Mouse (Mus musculus) urinary bladder, adult 2 months (tissue): ENCODE measurements around the gene Ptprg. TPM values are rescaled to one million over a fixed set of nuclear protein-coding genes. Genes with fewer than 3 reads are reported as not detected.
"Not testable (repeated sequence)": the region's sequence is repeated elsewhere in the genome, so short reads cannot be mapped to it uniquely, and the experiment has no call there.

Experiments
- DNase-seq: peaks from one replicate; pipeline ENCODE4 v3.0.0; 2022; ENCODE audit warnings: low spot score
- polyA plus RNA-seq: library from polyadenylated mRNA; depleted of rRNA; stranded (reverse); fragments of >200 nt; gene quantifications from 2 replicates; pipeline ENCODE4 v1.2.3, GENCODE M21; 2012

The Ptprg gene
- polyA plus RNA-seq, 1 experiment = 11.6 TPM

DNA sequence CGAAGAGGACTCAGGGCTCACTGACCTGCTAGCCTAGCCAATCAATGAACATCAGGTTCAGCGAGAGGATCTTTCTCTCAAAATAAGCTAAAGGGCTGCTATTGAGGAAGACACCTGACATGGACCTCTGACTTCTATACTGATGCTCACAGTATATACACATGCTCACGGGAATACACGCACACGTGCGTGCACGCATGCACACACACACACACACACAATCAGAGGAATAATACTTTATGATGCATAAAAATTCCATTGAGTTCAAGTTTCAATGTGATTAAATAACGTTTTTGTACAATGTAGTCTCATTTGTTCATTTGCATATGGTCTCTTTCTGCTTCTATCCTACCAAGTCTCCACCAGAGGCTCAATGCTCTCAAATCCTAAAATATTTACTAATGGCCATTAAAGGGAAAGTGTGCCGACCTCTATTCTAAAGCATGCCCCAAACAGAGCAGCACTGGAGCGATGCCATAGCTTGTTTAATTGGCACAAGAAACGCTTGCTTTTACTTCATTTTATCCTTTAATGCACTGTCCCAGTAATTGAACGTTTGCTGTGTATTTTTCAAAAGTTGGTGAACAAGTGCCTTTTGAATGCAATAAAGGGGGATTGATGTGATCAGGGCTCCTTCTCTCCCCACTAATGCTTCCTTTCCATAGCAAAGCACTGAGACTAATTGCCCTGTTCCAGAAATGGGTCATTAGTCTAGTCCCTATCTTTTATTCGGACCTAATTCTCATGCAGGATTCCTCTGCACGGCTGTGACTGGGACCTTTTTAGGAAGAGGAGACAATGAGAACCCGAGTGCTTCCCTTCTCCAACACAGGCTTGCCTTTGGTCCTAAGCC, 407.2 kb downstream of the Ptprg start:
- no peak for DNase-seq

DNA sequence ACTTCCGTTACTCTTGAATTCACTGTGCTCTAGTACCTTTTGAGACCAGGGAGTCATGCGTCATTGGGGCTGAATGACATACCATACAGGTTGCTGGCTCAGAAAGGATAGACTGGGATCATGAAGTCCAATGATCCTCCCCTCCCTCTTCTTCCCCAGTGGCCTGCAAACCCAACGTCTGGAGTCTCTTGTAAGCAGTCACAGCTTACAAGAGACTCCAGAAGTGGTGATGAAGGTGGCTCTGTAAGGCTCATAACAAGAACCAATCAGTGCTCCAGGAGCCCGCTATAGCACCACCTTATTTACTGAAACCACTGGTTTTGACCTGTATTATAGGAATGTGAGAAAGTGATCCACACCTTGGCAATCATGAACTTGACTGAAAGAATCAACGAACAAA, 408.8 kb downstream of the Ptprg start:
- DNase-seq = no peak

DNA sequence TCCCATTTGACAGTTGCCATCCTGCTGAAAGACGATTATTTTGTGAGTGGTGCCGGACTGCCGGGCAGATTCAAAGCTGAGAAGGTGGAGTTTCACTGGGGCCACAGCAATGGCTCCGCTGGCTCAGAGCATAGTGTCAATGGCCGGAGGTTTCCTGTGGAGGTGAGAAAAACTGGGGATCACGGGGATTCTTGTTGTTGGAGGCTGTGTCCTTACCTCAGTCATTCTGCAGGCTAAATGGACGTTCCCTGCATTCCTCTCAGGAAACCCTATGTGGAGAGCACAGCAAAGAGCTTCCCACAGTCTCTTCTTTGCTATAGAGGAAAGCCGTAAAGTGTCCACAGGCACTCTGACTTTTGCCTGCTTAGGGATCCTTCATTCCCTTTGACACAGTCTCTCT, 409.2 kb downstream of the Ptprg start:
- DNase-seq = no peak

DNA sequence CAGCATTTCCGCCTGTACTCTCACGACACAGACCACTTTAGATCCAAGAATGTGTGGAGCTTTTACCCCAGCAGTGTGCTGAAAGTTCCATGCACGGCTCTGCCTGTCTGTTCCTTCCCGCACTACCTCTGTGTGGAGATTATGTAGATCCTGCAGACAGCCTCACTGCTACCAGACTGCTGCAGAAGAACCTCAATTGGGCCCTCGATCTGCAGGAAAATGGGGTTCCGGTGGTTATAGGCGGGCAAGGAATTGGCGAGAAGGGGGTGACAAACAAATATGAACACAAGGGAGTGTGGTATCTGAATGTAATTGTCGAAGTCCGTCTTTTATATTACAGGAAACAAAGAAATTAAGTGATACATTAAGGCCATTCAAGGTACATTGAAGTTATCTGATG, 410.5 kb downstream of the Ptprg start:
- DNase-seq = no peak

DNA sequence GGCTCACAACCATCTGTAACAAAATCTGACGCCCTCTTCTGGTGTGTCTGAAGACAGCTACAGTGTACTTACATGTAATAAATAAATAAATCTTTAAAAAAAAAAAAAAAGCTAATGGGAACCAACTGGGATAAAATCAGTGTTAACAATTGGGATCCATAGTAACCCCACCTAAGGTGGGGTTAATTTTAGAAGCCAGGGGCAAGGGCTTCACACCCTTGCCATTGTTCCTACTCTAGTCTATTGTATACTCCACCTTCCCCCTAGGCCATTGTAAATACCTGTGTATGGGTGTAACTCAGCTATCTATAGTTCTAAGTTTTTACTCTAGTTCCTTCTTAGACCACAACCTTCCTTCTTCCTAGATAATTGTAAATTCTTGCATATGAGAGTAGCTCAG, 411.0 kb downstream of the Ptprg start:
- not testable (repeated sequence) for DNase-seq

DNA sequence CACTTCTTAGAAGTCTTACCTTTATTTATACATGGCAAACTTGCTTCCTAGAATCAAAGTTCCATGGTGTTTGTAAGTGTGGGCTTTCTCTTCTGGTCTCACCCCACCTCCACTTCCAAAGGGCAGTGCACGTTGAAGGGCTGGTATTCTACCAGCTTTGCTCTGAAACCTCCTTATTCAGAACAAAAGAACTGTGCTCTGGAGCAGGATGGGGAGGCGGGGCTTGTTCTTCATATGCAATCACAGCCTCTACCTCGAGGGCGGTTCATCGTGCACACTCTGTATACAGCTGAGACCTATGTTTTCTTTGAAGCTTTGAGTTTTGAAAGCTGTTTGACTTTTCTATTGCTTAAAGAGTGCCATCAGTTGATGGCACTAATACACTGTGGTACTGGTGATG, 412.5 kb downstream of the Ptprg start:
- no peak for DNase-seq

DNA sequence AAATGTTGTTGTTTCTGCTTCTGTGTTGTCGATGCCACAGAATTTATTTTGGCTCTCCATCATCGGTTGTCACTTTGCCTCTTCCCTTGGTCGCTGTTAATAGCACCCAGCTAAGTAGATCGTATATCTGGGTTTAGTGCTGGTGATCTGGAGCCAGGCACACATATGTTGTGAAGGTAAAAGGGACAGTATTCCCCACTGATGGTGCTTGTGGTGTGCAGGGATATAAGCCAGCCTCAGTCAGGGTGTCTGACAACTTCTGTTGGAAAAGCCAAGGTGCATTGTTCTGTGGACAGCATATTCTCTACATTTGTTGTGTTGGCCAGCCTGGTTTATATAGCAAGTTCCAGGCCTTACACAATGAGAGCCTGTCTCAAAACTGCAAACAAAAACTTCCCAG, 428.4 kb downstream of the Ptprg start:
- no peak for DNase-seq

DNA sequence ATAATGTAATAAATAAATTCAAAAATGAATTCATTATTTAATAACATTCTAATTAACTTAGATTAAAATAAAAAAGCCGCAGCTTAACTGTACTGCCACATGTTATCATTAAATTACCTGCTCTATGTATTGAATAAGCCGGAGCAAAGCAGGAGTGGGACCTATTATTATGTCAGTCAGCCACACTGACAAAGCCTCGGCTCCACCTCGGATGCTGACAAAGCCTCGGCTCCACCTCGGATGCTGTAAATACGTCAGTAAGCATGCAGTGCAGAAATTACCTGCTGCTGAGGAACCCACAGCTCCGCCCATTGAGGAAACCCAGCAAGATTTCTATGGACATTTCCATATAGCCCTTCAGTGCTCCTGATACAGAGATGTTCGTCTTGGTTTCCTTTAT, 429.7 kb downstream of the Ptprg start:
- no peak for DNase-seq

DNA sequence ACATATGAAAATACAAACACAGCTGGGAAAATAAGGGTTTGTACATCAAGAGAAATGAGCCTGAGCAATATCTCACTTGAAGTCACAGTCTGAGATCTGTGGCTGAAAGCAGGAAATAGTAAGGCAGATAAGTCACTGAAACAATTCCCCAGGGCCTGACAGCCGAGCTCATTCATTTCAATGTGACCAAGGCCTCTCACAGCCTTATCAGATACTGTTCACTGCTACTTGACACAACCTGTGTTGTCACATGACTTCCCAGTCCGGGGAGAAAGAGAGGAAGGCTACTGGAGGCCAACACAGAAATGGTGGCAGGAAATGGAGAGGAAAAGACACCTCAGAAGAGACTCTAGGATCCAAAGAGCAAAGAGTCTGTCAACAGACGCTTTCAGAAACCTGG, 430.8 kb downstream of the Ptprg start:
- DNase-seq = no peak

DNA sequence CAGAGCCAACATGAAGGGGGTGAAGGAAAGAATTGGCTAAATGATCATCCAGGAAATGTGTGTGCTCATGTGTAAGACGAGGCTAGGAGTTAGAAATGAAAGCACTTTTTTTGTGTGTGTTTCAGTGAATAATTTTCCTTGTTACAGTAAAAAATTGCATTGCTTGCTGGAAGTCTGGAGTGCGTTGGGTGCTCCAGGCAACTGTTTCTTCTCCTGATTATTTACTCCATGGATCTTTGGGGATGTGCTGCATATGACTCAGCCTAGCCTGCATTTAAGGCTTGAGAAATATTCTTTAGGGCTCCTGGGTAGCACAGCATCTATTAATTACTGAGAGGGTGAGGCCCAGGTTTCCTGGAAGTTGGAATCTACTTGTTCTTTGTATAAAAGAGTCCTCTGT, 435.6 kb downstream of the Ptprg start:
- DNase-seq = no peak

DNA sequence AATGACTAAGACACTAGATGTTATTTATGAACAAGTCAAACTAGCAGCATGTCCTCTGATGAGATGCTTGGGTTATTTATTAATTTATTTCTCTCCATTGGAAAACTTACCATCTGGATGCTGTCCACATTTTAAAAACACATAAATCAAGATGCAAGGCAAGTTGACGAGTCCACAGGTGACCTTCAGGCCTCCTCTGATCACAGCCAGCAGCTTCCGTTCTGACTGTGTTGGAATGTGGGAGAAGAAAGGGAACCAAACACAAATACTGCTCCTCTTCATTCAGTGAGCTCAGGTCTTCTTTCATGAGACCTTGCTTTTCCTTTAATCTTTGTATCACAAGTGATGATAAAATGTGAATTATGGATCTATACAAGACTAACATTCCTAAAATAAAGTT, 437.8 kb downstream of the Ptprg start:
- DNase-seq = no peak

DNA sequence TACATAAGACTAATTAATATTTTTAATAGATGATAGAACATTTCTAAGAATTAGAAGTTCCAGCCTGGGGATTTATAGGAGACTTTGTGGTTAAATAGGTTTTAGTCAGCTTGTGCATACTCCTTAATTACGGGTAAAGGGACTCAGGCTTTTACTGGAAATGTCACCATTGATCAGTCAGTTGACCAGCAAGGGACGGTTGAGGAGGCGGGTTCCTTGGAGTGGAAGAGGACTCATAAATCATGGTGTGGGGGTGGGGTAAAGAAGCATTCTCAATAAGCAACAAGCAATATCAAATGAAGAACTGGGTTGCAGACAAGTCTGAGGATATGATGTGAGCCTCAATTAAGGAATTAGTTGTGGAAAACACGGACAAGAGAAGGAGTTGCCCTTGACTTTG, 438.8 kb downstream of the Ptprg start:
- no peak for DNase-seq

DNA sequence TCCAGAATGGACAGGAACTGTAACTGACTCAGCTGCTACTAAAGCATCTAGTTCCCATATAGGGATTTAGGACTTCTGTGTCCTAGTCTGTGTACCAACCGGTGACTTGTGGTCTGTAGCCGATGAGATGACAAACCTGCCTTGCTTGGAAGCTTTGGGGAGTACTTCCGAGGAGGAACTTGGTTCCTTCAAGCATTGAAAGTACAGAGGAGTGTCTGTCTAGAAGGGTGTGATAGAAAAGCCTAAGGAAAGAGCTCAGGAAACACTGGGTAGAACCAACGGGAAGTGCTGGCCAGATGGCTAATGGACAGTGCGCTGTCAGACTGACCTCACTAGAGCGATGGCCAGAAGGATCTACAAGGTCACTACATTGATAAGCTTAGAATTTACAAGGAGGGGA, 439.2 kb downstream of the Ptprg start:
- no peak for DNase-seq

DNA sequence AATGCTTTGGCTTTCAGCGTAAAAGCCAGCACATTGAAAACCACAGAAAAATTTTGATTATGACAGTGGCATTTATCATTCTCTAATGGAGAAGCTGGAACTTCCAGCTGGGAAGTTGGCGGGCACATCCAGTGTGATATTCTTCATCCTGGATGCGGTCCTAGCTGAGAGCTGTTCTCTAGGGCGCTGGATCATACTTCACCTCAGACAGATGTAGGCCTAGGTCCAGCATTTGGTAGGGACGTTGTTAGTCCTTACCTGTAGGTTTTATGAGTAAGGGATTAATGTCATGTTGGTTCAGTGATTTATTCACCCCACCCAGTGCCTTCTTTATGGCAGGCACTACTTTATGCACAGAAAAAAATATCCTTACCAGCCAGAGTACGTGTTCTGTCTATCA, 444.2 kb downstream of the Ptprg start:
- DNase-seq = no peak

DNA sequence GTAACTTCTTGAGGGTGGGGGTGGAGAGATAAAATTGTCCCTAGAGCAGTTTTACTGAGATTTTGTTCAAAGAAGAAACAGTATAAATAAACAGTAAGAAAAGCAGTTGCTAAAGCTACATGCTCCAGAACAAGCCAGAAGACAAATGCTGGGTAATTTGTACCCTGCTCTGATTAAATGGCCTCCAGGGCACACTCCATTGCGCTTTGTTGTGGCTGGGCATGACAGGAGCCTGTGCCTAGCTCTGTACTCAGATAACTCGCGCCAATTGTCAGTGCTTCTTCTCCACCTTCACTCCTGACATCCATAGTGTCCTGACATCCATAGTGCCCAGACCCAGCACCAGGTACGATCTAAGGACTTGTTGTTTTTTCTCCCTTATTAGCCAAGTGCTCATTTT, 445.1 kb downstream of the Ptprg start:
- DNase-seq = no peak

DNA sequence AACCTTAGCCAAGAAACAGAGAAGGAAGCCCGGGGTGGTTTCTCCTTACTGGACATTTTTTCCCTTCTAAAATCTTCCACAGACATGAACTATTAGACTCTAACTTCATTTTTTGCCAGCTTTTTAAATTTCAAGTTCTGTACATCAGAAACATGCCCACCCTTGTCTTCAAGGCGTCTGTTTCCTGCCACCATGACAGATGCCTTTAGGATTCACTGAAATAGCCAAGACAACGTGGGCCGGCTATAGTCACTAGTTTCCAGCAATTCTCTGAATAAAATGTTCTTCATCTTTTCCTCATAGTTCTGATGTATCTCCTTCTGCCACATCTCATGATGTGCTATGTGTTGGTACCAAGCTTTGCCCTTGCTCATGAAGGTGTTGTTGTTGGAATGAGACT, 450.7 kb downstream of the Ptprg start:
- no peak for DNase-seq

DNA sequence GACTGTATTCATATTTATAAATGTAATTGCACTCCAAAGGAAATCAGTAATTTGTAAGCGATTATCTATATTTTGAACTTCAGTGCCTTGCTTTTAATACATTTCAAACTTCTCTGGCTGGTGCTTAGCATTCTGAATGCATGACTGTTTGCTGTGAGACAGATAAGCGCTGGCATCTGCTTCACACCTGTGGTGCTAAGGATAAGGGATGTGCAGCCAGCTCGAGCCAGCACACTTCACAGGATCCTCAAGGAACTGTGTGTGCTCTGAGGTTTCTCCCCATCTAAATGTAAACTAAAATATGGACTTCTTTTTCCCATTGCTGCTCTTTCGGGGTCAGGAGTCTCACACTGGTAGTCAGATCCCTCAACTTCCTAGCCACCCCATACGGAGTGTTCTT, 458.4 kb downstream of the Ptprg start:
- DNase-seq = no peak

DNA sequence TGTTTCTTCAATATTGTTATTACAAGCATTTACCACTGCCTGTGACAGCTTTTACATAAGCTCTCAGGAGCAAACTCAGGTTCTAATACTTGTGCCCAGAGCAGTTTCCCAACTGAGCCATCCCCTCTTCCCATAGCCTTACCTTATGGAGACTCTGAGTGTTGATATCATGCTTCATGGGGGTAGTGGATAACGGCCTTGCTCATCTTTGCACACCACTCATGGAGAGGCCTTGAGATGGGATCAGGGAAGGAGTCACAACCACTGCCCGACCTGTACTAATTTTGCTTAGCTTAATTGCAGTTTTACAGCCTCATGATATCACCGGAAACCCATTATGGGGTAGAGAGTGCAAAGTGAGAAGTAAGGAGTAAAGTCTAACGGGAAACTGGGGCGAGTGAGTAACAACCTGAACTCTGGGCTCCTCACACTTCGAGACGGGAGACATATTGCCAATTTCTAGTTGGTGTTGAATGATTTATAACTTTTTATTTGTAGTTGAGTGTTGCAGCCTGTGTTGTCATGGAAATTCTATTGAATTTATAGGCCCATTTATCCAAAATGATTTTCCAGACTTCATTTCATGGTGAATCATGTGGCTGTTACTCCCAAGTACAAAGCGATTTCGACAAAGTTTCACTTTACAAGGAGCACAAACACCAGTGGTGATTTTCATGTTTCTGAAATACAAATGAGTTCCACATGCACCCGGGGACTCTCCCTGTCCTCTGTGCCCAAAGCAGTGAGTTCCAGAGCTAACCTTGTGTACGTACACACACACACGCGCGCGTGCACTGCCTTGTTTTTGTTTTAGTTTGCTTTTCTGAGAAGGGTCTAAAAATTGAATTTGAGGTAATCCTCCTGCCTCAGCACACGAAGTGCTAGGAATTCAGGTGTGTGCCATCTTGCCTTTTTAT, 472.7 kb downstream of the Ptprg start:
- no peak for DNase-seq

DNA sequence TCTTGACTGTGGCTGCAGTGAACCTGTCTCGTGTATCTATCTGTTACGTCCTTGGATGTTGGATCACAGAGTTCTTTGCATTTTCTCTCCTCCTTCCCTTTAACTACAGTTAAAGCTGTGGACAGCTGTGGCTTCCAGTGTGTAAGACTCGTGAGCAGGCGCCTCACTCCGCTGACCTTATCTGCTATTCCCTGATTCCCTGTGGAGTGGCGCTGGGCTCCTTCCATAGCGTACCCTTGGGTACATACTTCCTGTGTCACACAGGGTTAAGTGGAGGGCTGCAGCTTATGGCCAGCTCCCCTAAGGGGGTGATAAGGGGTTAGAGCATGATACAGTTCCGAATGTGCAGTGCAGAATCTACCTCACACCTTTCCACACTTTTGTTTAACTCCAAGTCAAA, 473.9 kb downstream of the Ptprg start:
- DNase-seq = no peak

DNA sequence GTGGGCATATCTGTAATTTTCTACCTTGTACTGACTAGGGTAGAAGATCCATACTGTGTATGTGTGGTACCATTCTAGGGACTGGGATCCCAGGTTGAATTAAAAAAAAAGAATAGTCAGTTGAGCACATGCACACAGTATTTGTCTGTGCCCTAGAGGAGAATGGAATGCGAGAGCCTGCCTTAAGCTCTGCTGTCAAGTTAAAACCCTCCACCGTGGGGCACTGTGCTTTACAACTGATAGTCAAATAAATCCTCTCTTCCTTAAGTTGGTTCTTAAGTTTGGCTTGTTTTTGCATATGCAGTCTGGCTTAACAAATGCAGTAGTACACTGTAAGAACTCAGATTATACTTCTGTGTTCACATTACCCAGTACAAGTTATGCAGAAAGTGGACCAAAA, 476.6 kb downstream of the Ptprg start:
- no peak for DNase-seq

DNA sequence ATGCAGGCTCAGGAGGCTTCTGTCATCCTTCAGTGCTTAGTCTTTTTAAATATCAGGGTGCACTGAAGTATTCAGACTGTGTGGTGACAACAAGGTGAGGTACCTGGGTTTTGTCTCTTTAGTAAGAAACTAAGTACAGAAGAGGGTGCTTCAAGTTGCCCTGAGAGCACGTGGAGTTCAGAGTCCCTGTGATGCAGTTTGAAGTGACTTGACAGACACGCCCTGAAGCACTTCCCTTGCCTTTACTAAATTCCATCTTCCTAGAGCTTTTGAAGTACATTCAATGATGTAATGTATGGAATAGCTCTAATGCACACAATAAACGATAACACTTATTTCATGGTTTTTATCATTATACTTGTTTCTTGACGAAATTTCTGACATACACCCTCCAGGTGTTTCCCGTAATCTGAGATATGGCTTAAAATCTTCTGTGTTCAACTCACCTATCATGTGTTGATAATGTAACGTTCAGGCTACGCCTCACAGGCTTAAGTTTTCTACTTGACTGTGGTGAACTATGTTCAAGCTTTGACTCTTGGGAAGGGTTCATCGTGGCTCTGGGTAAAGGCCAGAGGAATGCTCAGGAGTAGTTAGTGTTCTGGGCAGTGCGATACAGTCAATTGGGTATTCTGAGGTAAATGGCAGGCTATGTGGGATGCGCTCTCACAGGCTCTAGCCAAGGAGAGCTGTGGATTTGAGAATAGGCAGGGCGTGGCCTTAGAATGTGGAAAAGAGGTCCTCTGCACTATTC, 483.4 kb downstream of the Ptprg start:
- DNase-seq = no peak

DNA sequence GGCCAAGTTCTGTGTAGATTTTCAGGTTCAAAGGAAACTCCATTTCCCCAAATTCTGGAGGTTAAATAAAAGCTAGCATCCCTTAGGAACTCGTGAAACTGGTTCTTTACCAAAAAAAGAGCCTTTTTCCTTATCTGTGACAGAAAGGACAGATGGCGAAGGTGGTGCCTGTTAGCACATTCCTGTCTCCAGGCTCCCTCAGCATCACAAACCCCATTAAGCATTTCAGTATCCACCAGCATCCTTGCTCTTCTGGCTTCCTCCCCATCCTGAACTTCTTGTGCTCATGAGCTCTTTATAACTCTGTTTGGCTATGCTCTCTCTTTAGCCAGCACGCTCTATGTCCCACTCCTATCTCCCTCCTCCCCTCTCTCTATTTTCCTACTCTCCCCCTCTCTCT, 486.4 kb downstream of the Ptprg start:
- no peak for DNase-seq
